Mouse (Mus musculus) erythroblast, embryonic 14.5 days (primary cell): ENCODE data around the gene Megf8.

Experiments
- GATA1 ChIP-seq: IDR thresholded peaks from 2 replicates; pipeline ENCODE4 v1.6.1; 2012; ENCODE audit warnings: low read length, inconsistent platforms, mixed read lengths
- TAL1 ChIP-seq: IDR thresholded peaks from 3 replicates; pipeline ENCODE4 v1.6.1; 2012; ENCODE audit warnings: low read length, inconsistent platforms, mixed read lengths

- TF ChIP-seq TAL1 (no peak), GATA1 (no peak)
Measured at GRCm38 (mm10) chr7:25363151-25363550, 46.2 kb downstream of the Megf8 start.
